Mouse (Mus musculus): ENCODE data around the gene Fgfr2.

DNA sequence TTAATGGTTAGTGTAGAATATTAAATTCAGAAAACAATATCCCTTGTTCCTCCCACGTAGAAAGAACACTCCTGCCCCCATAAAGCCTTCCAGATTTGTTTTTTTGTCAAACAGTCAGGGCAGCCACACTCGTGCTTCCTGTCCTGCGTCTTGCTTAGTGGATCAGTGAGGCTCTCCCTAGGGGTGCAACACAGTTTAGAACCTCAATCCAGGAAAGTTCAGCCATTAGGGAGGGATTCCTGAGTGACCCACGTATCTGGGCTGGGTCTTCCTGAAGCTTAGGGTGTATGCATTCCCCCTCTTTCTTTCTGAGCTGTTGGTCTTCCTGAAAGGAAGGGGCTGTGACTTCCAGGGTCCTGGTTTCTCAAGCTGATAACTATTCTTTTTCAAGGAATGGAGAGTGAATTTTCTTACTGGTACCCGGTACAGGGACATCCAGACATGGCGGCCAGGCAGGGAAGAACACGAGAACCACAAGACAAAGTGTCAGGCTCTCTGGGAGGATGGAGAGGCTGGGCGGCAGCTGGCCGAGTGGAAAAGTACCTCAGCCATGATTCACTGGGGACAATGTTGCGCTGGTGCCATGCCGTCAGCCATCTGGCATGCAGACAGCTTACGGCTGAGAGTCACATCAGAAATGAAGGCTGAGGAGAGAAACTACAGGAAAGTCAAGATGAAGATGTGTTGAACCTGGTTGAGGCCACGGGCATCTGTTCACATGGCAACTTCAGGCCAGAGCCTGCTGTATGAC is 2200.0 kb downstream of the Fgfr2 start:
- TF ChIP-seq POLR2A (IDR thresholded peaks at IDR 0.05; ENCODE audit: low read depth, low read length) (no peak), CTCF (conservative IDR thresholded peaks at IDR 0.05; ENCODE audit: insufficient read depth, insufficient read length, low read depth, low read length) (no peak)

All from kidney, adult 2 months (tissue).